Mouse (Mus musculus): ENCODE measurements at regions not wholly inside any gene's neighbourhood (a gene's known extent, or its start where the extent isn't known, plus 50 kb on each side); places are given as distances from the start of the nearest gene placed in this dataset.

DNA sequence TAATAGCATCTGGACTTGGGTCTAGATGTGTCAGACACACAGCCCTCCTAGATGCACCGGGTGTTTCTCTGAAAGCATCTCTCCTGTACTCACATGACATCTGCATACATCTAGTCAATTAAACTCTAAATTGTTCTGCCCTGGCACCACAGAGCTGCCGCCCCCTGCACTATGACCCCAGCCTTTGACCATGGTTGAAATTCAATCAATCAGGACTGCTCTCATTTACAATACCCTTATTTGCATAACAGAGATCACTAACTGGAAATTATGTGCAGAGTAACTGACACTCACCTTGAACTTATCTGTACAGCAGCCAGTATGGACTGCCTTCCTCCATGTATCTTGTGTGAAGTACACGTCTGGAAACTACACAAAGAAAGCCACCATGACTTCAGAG, 193.5 kb upstream of the Arpp21 start:
- ATAC-seq (replicated peaks; ENCODE audit: insufficient number of reproducible peaks, insufficient read depth, low FRiP score, low read depth), result no peak
- WGBS, result 77% methylated on average over 3 of the region's 3 CpGs
- Histone ChIP-seq H3K27me3 (no peaks in the 10 kb centered on the region), H3K9me3 (replicated peaks) (no peaks in the 10 kb centered on the region), H3K9ac (no peak overlapping the region), H3K4me2 (no peak overlapping the region), H3K4me3 (no peak overlapping the region), H3K27ac (no peak overlapping the region), H3K36me3 (no peaks in the 10 kb centered on the region), H3K4me1 (replicated peaks) (no peaks in the 10 kb centered on the region)

DNA sequence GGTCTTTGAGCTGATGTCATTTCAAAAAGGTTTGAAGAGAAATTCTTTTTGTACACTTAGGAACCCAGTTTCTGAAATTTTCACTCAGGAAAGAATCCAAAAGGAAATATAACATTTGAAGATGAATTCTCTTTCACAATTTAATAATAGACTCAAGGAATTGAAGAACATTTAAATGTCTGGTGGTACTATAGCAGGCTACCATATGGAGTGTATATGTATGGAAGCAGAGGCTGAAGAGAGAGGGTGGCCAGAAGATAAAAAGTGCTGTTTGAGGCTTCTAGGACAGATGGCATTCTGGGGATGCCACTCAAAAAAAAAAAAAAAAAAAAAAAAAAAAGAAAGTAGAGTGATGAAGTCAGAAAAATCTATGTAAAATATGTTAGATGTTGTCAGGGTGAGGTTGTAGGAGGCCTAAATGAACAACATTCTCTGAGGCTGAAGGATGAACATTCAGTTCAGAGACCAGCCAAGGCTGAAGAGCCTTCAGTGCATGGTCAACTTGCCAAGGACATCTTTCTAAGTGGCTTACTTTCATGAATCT, 170.1 kb upstream of the Arpp21 start:
- Histone ChIP-seq H3K4me3 (no peak overlapping the region), H3K36me3 (no peaks in the 10 kb centered on the region), H3K4me2 (no peak overlapping the region), H3K4me1 (replicated peaks) (no peaks in the 10 kb centered on the region), H3K9ac (no peak overlapping the region), H3K27me3 (no peaks in the 10 kb centered on the region), H3K9me3 (replicated peaks) (no peaks in the 10 kb centered on the region), H3K27ac (no peak overlapping the region)
- no peak for ATAC-seq (replicated peaks; ENCODE audit: insufficient number of reproducible peaks, insufficient read depth, low FRiP score, low read depth)

GRCm38 (mm10) chr9:112370746-112371145, 135.0 kb upstream of the Arpp21 start:
- no peaks in the 10 kb centered on the region for H3K36me3 ChIP-seq
- no peak for ATAC-seq (replicated peaks; ENCODE audit: insufficient number of reproducible peaks, insufficient read depth, low FRiP score, low read depth)
- no peaks in the 10 kb centered on the region for H3K4me1 ChIP-seq (replicated peaks)
- no peak overlapping the region for H3K27ac ChIP-seq
- H3K9me3 ChIP-seq (replicated peaks), result no peaks in the 10 kb centered on the region
- H3K4me2 ChIP-seq, result no peak overlapping the region
- H3K9ac ChIP-seq, result no peak overlapping the region
- H3K4me3 ChIP-seq, result no peak overlapping the region
- no peaks in the 10 kb centered on the region for H3K27me3 ChIP-seq
- WGBS, result 84% methylated on average over 1 of the region's 1 CpGs

- Histone ChIP-seq H3K4me3 (no peak overlapping the region), H3K9me3 (replicated peaks) (no peaks in the 10 kb centered on the region), H3K27me3 (no peaks in the 10 kb centered on the region), H3K4me1 (replicated peaks) (no peaks in the 10 kb centered on the region), H3K27ac (no peak overlapping the region), H3K9ac (no peak overlapping the region), H3K4me2 (no peak overlapping the region), H3K36me3 (no peaks in the 10 kb centered on the region)
- no peak for ATAC-seq (replicated peaks; ENCODE audit: insufficient number of reproducible peaks, insufficient read depth, low FRiP score, low read depth)
Observed at GRCm38 (mm10) chr9:112367291-112367690, 131.6 kb upstream of the Arpp21 start.

- no peak overlapping the region for H3K4me3 ChIP-seq
- no peak overlapping the region for H3K4me2 ChIP-seq
- no peak overlapping the region for H3K27ac ChIP-seq
- no peaks in the 10 kb centered on the region for H3K9me3 ChIP-seq (replicated peaks)
- no peak overlapping the region for H3K9ac ChIP-seq
- peaks cover 3% of the 10 kb centered on the region; the same call in 1 of the 2 replicates for H3K4me1 ChIP-seq (replicated peaks)
- no peaks in the 10 kb centered on the region for H3K36me3 ChIP-seq
- WGBS, result 84% methylated on average over 3 of the region's 3 CpGs
- no peaks in the 10 kb centered on the region for H3K27me3 ChIP-seq
- ATAC-seq (replicated peaks; ENCODE audit: insufficient number of reproducible peaks, insufficient read depth, low FRiP score, low read depth), result no peak
Observed at GRCm38 (mm10) chr9:112361355-112361754, 125.6 kb upstream of the Arpp21 start.

DNA sequence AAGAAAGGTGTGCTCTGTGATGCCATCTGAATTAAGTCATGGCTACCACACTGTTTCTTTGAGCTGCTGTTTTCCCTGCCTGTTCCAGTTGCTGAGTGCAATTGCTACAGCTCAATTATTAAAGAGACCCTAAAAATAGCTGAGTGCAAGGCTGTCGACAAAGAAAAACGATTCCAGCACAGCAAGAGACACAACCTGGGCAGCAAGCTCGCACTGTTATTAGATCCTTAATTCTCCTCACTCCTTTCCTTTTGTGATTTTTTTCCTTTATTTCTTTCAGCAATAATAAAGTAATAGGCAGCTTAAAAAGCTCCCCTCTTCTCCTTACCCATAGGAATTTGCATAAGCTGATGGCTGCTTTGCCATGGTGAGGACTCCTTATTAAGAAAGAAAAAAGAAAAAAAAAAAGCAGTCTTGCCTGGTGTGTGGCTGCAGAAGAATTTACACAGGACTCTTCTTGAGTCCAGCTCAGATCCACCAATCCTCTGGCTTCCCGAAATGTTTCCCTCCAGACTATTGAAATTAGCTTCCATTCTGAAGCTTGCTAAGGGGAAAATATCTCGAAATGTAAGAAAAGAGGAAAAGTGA, 123.1 kb upstream of the Arpp21 start:
- no peaks in the 10 kb centered on the region for H3K9me3 ChIP-seq (replicated peaks)
- H3K4me1 ChIP-seq (replicated peaks), result peaks cover 3% of the 10 kb centered on the region; the same call in 1 of the 2 replicates
- H3K9ac ChIP-seq, result no peak overlapping the region
- no peak overlapping the region for H3K4me3 ChIP-seq
- no peak overlapping the region for H3K4me2 ChIP-seq
- H3K36me3 ChIP-seq, result no peaks in the 10 kb centered on the region
- WGBS, result 45% methylated on average over 5 of the region's 5 CpGs
- H3K27me3 ChIP-seq, result no peaks in the 10 kb centered on the region
- ATAC-seq (replicated peaks; ENCODE audit: insufficient number of reproducible peaks, insufficient read depth, low FRiP score, low read depth), result no peak
- no peak overlapping the region for H3K27ac ChIP-seq

DNA sequence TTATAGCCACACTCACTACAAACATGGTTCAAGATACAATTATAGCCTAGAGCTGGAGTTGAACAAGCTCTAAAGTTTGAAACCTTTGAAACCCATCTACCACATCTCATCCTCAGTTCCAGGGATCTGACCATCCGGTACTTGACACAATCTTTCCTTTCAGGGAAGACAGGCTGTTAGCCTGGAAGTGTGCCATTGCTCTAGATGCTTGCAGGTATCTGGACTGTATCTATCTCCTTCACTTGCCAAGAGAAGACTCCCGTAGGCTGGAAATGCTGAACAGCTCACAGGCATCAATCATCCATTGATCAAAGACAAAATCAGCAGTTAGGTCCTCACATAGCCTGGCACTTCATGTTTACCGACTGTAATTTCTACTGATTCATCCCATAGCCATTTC, 117.5 kb upstream of the Arpp21 start:
- Histone ChIP-seq H3K9ac (no peak overlapping the region), H3K4me2 (no peak overlapping the region), H3K36me3 (no peaks in the 10 kb centered on the region), H3K4me3 (no peak overlapping the region), H3K4me1 (replicated peaks) (no peaks in the 10 kb centered on the region; the same call in 1 of the 2 replicates), H3K27me3 (no peaks in the 10 kb centered on the region), H3K27ac (no peak overlapping the region), H3K9me3 (replicated peaks) (no peaks in the 10 kb centered on the region)
- 62% methylated on average over 3 of the region's 3 CpGs for whole genome bisulfite sequencing
- ATAC-seq (replicated peaks; ENCODE audit: insufficient number of reproducible peaks, insufficient read depth, low FRiP score, low read depth), result no peak

DNA sequence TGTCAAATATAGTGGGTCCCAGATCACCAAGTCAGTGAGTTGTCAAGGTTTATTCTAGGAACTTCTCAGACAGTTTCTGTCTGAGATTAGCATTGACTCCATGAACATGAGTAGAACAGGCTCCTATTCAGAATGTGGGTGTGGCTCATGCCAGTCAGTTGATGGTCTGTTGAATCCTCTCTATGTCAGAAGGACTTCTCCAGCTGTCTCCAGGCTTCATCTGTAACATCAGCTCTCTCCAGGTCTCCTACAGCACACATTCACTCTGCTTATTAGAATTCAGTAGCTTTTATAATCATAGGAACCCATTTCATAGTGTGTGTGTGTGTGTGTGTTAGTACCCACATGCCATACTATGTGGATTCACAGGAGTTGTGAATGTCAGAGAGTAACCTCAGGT, 113.2 kb upstream of the Arpp21 start:
- H3K36me3 ChIP-seq, result no peaks in the 10 kb centered on the region
- no peak overlapping the region for H3K4me3 ChIP-seq
- H3K9ac ChIP-seq, result no peak overlapping the region
- H3K27ac ChIP-seq, result no peak overlapping the region
- no peaks in the 10 kb centered on the region for H3K4me1 ChIP-seq (replicated peaks)
- ATAC-seq (replicated peaks; ENCODE audit: insufficient number of reproducible peaks, insufficient read depth, low FRiP score, low read depth), result no peak
- no peaks in the 10 kb centered on the region for H3K27me3 ChIP-seq
- no peak overlapping the region for H3K4me2 ChIP-seq
- H3K9me3 ChIP-seq (replicated peaks), result no peaks in the 10 kb centered on the region

DNA sequence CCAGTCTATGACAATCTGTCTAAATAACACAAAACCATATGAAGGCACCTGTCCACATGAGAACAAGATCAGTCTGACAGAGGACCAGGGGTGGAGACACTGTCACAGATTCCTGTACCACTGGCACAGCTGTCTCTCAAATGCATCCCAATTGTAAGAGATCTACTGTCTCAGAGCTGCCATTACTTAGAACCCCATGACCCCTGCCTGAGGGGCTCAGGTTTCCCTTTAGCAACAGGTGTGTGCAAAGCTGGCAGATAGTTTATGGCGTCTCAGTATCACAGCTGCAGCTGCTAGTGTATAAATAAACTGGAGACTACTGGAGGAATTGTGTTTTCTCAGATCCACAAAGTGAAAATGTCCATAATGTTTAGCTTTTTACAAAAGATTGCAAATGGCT, 109.1 kb upstream of the Arpp21 start:
- Histone ChIP-seq H3K36me3 (no peaks in the 10 kb centered on the region), H3K27ac (no peak overlapping the region), H3K4me1 (replicated peaks) (no peaks in the 10 kb centered on the region), H3K27me3 (no peaks in the 10 kb centered on the region), H3K9ac (no peak overlapping the region), H3K4me3 (no peak overlapping the region), H3K4me2 (no peak overlapping the region), H3K9me3 (replicated peaks) (no peaks in the 10 kb centered on the region)
- no peak for ATAC-seq (replicated peaks; ENCODE audit: insufficient number of reproducible peaks, insufficient read depth, low FRiP score, low read depth)
- 44% methylated on average over 1 of the region's 1 CpGs for WGBS

GRCm38 (mm10) chr9:112340363-112340762, 104.6 kb upstream of the Arpp21 start:
- Histone ChIP-seq H3K9ac (no peak overlapping the region), H3K4me3 (no peak overlapping the region), H3K4me2 (no peak overlapping the region), H3K9me3 (replicated peaks) (no peaks in the 10 kb centered on the region), H3K27ac (no peak overlapping the region), H3K27me3 (no peaks in the 10 kb centered on the region), H3K4me1 (replicated peaks) (no peaks in the 10 kb centered on the region), H3K36me3 (no peaks in the 10 kb centered on the region)
- 54% methylated on average over 2 of the region's 2 CpGs for WGBS
- no peak for ATAC-seq (replicated peaks; ENCODE audit: insufficient number of reproducible peaks, insufficient read depth, low FRiP score, low read depth)

DNA sequence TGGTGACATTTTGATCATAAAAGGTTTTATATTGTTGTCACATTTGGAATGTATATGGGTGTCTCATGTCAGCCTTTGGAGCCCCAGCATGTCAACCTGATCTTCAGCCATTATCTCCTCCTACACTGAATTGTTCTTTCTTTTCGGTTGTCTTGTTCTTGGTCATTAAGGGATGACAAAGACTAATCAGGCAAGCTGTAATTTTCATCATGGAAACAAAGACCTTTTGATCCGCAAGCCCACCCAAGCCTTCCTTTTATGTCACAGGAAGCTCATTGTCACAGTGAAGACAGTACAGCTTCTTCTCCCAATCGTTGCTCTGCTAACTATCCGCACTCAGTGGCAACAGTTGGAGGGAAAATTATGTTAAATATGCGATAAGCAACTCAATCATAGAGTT, 84.3 kb upstream of the Arpp21 start:
- ATAC-seq (replicated peaks; ENCODE audit: insufficient number of reproducible peaks, insufficient read depth, low FRiP score, low read depth), result no peak
- no peaks in the 10 kb centered on the region for H3K36me3 ChIP-seq

GRCm38 (mm10) chr9:112308950-112309349, 73.2 kb upstream of the Arpp21 start:
- H3K4me1 ChIP-seq (replicated peaks), result peaks cover 6% of the 10 kb centered on the region
- no peak overlapping the region for H3K4me2 ChIP-seq
- no peaks in the 10 kb centered on the region for H3K36me3 ChIP-seq
- no peaks in the 10 kb centered on the region for H3K27me3 ChIP-seq
- ATAC-seq (replicated peaks; ENCODE audit: insufficient number of reproducible peaks, insufficient read depth, low FRiP score, low read depth), result no peak
- H3K9ac ChIP-seq, result no peak overlapping the region
- H3K9me3 ChIP-seq (replicated peaks), result no peaks in the 10 kb centered on the region
- H3K27ac ChIP-seq, result no peak overlapping the region
- H3K4me3 ChIP-seq, result no peak overlapping the region
- WGBS, result 20% methylated on average over 5 of the region's 5 CpGs

More for the DNA sequence above, 84.3 kb upstream of the Arpp21 start:
- H3K27me3 ChIP-seq, result no peaks in the 10 kb centered on the region
- 79% methylated on average over 5 of the region's 5 CpGs for WGBS
- no peak overlapping the region for H3K4me2 ChIP-seq
- no peak overlapping the region for H3K9ac ChIP-seq
- H3K4me1 ChIP-seq (replicated peaks), result no peaks in the 10 kb centered on the region
- H3K4me3 ChIP-seq, result no peak overlapping the region
- H3K27ac ChIP-seq, result no peak overlapping the region
- no peaks in the 10 kb centered on the region for H3K9me3 ChIP-seq (replicated peaks)
